Mouse (Mus musculus): Measurements from ENCODE around the gene Rimklb. TPM values are rescaled to one million over a fixed set of nuclear protein-coding genes. Genes with fewer than 3 reads are reported as not detected.
"Not testable (repeated sequence)": the region's sequence is repeated elsewhere in the genome, so short reads cannot be mapped to it uniquely, and the experiment has no call there.

The Rimklb gene
- polyA plus RNA-seq, 1 experiment from 2014 or later = 89.6 TPM

DNA sequence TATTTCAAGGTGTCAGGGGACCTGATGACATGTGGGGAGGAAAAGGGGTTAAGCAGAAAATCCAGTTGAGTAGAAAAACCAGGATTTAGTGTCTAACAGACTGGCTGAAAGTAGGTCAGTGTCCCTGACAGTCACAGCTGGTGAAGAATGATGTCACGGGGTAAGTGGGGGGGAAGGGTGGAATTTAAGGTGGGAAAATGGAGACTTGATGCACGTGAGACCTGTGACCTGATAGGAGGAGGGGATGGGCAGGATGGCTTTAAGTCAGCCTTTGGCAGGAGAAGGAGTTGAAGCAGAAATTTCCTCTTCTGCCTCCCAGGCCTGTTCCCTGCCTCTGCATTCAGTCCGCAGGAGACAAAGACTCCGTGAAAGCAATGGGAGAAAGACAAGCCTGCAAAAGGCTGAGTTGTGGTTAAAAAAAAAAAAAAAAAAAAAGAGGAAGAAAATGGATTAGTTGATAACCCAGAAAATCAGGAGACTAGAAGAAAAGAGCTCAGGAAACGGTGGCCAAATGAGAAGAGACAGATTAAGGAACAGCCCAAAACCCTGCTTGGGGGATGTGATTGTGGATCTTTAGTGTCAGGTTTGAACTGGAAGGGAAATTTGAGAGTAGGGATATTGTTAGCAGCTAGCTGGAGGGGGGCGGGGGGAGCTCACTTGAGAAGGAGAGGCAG, 4.6 kb downstream of the Rimklb start:
- H3K27ac ChIP-seq = no peak overlapping the region
- 34% methylated on average over 6 of the region's 6 CpGs for WGBS
- H3K4me3 ChIP-seq = no peak overlapping the region
- no peaks in the 10 kb centered on the region for H3K36me3 ChIP-seq
- H3K4me1 ChIP-seq = peaks cover 20% of the 10 kb centered on the region
- no peak overlapping the region for H3K4me2 ChIP-seq (replicated peaks)
- no peaks in the 10 kb centered on the region for H3K9me3 ChIP-seq
- ATAC-seq (ENCODE audit: low FRiP score, low read depth) = no peak
- no peak overlapping the region for H3K9ac ChIP-seq
- no peaks in the 10 kb centered on the region for H3K27me3 ChIP-seq (replicated peaks)

DNA sequence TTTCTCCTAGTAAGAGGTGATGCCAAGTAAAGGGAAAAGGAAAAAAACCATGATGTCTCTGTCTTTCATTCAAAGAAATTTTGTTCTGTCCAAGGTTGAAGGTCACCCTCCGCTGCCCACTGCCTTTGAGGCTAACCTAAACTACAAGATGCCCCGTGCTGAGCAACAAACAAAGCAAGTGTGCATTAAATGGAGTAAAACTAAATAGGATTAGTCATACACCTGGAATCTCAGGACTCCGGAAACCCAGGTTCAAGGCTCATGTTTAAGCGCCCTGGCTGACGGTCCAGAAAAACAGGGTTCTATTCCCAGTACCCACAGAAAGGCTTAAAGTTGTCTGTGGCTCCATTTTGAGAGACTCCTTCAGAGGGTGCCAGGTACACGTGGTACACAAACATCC, 6.1 kb downstream of the Rimklb start:
- ATAC-seq (ENCODE audit: low FRiP score, low read depth) = no peak
- 41% methylated on average over 6 of the region's 6 CpGs for WGBS
- Histone ChIP-seq H3K36me3 (no peaks in the 10 kb centered on the region), H3K27me3 (replicated peaks) (no peaks in the 10 kb centered on the region), H3K4me1 (peaks cover 20% of the 10 kb centered on the region), H3K9me3 (no peaks in the 10 kb centered on the region), H3K9ac (no peak overlapping the region), H3K4me3 (no peak overlapping the region), H3K4me2 (replicated peaks) (no peak overlapping the region; the same call in 1 of the 2 replicates), H3K27ac (no peak overlapping the region)

- Histone ChIP-seq H3K27ac (peak overlapping the region; percentile 53; the same call in 1 of the 2 replicates), H3K27me3 (replicated peaks) (no peaks in the 10 kb centered on the region), H3K4me2 (replicated peaks) (peak overlapping the region; percentile 62), H3K36me3 (no peaks in the 10 kb centered on the region), H3K4me1 (peaks cover 20% of the 10 kb centered on the region), H3K9ac (peak overlapping the region; percentile 27; the same call in 1 of the 2 replicates), H3K4me3 (peak overlapping the region; percentile 22), H3K9me3 (no peaks in the 10 kb centered on the region)
- ATAC-seq (ENCODE audit: low FRiP score, low read depth) = peak; percentile 80
- under 1% methylated on average over 16 of the region's 16 CpGs for WGBS
These were observed 7.0 kb downstream of the Rimklb start for GRCm38 (mm10) chr6:122491557-122491956.

GRCm38 (mm10) chr6:122490929-122491512, 7.5 kb downstream of the Rimklb start:
- no peak for ATAC-seq (ENCODE audit: low FRiP score, low read depth)
- Histone ChIP-seq H3K4me1 (peaks cover 16% of the 10 kb centered on the region), H3K36me3 (no peaks in the 10 kb centered on the region), H3K27ac (peak overlapping the region; percentile 53; the same call in 1 of the 2 replicates), H3K4me3 (peak overlapping the region; percentile 22), H3K9me3 (no peaks in the 10 kb centered on the region), H3K4me2 (replicated peaks) (peak overlapping the region; percentile 62), H3K27me3 (replicated peaks) (no peaks in the 10 kb centered on the region), H3K9ac (peak overlapping the region; percentile 27; the same call in 1 of the 2 replicates)
- WGBS = 29% methylated on average over 15 of the region's 15 CpGs

- H3K4me1 ChIP-seq = peaks cover 21% of the 10 kb centered on the region
- no peaks in the 10 kb centered on the region for H3K36me3 ChIP-seq
- H3K9ac ChIP-seq = peak overlapping the region; percentile 90
- H3K4me3 ChIP-seq = peak overlapping the region; percentile 77
- peak overlapping the region; percentile 62 for H3K4me2 ChIP-seq (replicated peaks)
- ATAC-seq (ENCODE audit: low FRiP score, low read depth) = peak; percentile 93
- no peaks in the 10 kb centered on the region for H3K27me3 ChIP-seq (replicated peaks)
- peak overlapping the region; percentile 83 for H3K27ac ChIP-seq
- no peaks in the 10 kb centered on the region for H3K9me3 ChIP-seq
- under 1% methylated on average over 74 of the region's 111 CpGs for WGBS
These were observed 12.1 kb downstream of the Rimklb start for GRCm38 (mm10) chr6:122486297-122487117.

GRCm38 (mm10) chr6:122485401-122486296, 12.9 kb downstream of the Rimklb start:
- 2% methylated on average over 77 of the region's 91 CpGs for WGBS
- Histone ChIP-seq H3K4me2 (replicated peaks) (peak overlapping the region; percentile 62), H3K4me1 (peaks cover 16% of the 10 kb centered on the region), H3K9ac (peak overlapping the region; percentile 90), H3K9me3 (no peaks in the 10 kb centered on the region), H3K4me3 (peak overlapping the region; percentile 77), H3K36me3 (no peaks in the 10 kb centered on the region), H3K27ac (peak overlapping the region; percentile 83), H3K27me3 (replicated peaks) (no peaks in the 10 kb centered on the region)
- ATAC-seq (ENCODE audit: low FRiP score, low read depth) = peak; percentile 39

GRCm38 (mm10) chr6:122478062-122478461, 20.5 kb downstream of the Rimklb start:
- 89% methylated on average over 3 of the region's 3 CpGs for WGBS
- H3K9me3 ChIP-seq = no peaks in the 10 kb centered on the region

DNA sequence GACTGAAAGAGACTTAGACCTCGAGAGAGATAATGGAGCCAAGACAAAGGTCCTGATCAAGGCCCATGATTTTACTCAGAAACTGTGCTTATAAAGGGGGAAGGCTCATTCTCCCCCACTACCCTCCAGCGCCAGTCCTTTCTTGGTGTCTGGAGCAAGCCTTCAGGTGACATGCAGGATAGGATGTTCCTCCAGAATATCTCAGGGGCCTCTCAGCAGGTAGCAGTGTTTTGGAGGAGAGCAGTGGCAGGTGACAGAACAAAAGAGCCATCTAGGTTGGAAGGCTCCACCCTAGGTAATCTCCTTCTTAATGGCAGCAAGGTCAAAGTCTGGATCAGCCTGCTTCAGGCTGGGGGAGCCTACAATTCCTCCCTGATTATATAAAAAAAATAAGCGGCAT, 27.1 kb downstream of the Rimklb start:
- H3K9me3 ChIP-seq; H3K9ac ChIP-seq; H3K4me1 ChIP-seq; H3K4me2 ChIP-seq (replicated peaks); H3K27me3 ChIP-seq (replicated peaks); H3K27ac ChIP-seq; ATAC-seq (ENCODE audit: low FRiP score, low read depth); H3K4me3 ChIP-seq: not testable (repeated sequence)
- peaks cover 56% of the 10 kb centered on the region for H3K36me3 ChIP-seq
- WGBS = 90% methylated on average over 3 of the region's 3 CpGs

More at GRCm38 (mm10) chr6:122478062-122478461, 20.5 kb downstream of the Rimklb start:
- Histone ChIP-seq H3K4me3 (no peak overlapping the region), H3K27me3 (replicated peaks) (no peaks in the 10 kb centered on the region), H3K9ac (no peak overlapping the region), H3K4me2 (replicated peaks) (no peak overlapping the region), H3K36me3 (no peaks in the 10 kb centered on the region), H3K27ac (no peak overlapping the region), H3K4me1 (no peaks in the 10 kb centered on the region)
- ATAC-seq (ENCODE audit: low FRiP score, low read depth) = no peak

GRCm38 (mm10) chr6:122470240-122470639, 28.3 kb downstream of the Rimklb start:
- 93% methylated on average over 2 of the region's 2 CpGs for WGBS
- H3K36me3 ChIP-seq = peaks cover 65% of the 10 kb centered on the region

GRCm38 (mm10) chr6:122469030-122469640, 29.4 kb downstream of the Rimklb start:
- H3K4me2 ChIP-seq (replicated peaks) = no peak overlapping the region
- peaks cover 65% of the 10 kb centered on the region for H3K36me3 ChIP-seq
- WGBS = 93% methylated on average over 15 of the region's 15 CpGs
- no peaks in the 10 kb centered on the region for H3K9me3 ChIP-seq
- no peak for ATAC-seq (ENCODE audit: low FRiP score, low read depth)
- no peak overlapping the region for H3K4me3 ChIP-seq
- H3K27me3 ChIP-seq (replicated peaks) = no peaks in the 10 kb centered on the region
- no peaks in the 10 kb centered on the region for H3K4me1 ChIP-seq
- H3K27ac ChIP-seq = no peak overlapping the region
- no peak overlapping the region for H3K9ac ChIP-seq

More at GRCm38 (mm10) chr6:122470240-122470639, 28.3 kb downstream of the Rimklb start:
- no peak overlapping the region for H3K9ac ChIP-seq
- no peak overlapping the region for H3K4me2 ChIP-seq (replicated peaks)
- ATAC-seq (ENCODE audit: low FRiP score, low read depth) = no peak
- no peaks in the 10 kb centered on the region for H3K9me3 ChIP-seq
- no peaks in the 10 kb centered on the region for H3K27me3 ChIP-seq (replicated peaks)
- no peak overlapping the region for H3K27ac ChIP-seq
- no peak overlapping the region for H3K4me3 ChIP-seq
- no peaks in the 10 kb centered on the region for H3K4me1 ChIP-seq

GRCm38 (mm10) chr6:122466092-122466713, 32.4 kb downstream of the Rimklb start:
- WGBS = 78% methylated on average over 3 of the region's 3 CpGs
- H3K4me1 ChIP-seq = no peaks in the 10 kb centered on the region
- H3K9ac ChIP-seq = no peak overlapping the region
- H3K4me3 ChIP-seq = no peak overlapping the region
- no peak overlapping the region for H3K4me2 ChIP-seq (replicated peaks)
- H3K9me3 ChIP-seq = no peaks in the 10 kb centered on the region
- no peaks in the 10 kb centered on the region for H3K27me3 ChIP-seq (replicated peaks)
- peaks cover 70% of the 10 kb centered on the region for H3K36me3 ChIP-seq
- H3K27ac ChIP-seq = no peak overlapping the region
- no peak for ATAC-seq (ENCODE audit: low FRiP score, low read depth)

Measured in neural tube, embryonic 12.5 days (tissue).